In the genomic region with DNA sequence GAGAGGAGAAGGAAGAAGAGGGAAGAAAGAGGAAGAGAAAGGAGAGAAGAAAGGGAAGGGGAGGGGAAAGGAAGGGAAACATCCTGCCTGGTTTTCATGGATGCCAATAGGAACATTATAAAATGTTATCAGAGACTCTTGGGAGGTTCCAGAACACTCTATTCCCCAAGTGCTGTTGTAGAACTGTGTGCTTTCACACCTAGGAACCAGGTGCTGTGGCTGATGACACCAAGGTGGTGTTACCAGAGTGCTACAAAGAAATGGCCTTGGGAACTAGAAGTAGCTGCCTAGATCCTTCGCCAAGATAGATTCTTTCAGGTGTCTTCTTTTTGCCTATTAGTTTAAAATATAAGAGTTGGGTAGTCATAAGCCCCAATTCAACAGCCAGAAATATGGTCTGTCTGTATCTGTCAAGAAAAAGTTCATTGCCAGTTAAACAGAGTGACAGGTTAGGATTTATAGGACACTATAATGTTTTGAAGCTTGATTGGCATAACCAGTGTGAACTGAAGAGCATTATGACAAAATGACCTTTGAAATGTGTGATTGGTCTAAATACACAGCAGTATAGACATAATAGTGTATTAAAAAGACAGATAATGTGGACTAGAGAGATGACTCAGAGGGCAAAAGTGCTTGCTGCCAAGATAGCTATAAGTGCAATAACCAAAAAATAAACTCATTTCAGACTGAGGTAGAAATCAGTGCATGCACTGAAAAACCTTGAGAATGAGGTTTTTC, we compare ENCODE assay signal across 22 mouse cellular contexts. TPM values are rescaled to one million over a fixed set of nuclear protein-coding genes. Genes with fewer than 3 reads are reported as not detected.
"Had no signal": no experiment of that assay in that cellular context is flagged by ENCODE, and none has a peak within 500 bp of the region (broad histone marks: within the 10 kb centered on the region; RNA-seq: fewer than 3 reads in every experiment).

No protein-coding gene starts in this region.

- H3K4me3 ChIP-seq: limb, embryonic 12.5 days; limb, embryonic 15.5 days; megakaryocyte, embryonic 14.5 days; midbrain, embryonic 10.5 days; midbrain, embryonic 13.5 days; myocyte had no signal

- ATAC-seq: inflammation-experienced regulatory T-cells, adult 6 months; liver, postnatal 0 days; lung, postnatal 0 days; midbrain, embryonic 13.5 days; midbrain, embryonic 16.5 days had no signal

- DNase-seq: kidney, adult 2 months; kidney, postnatal 25 days; left cerebral cortex, postnatal 4 days; liver, postnatal 0 days; lung, embryonic 14.5 days; retina, postnatal 1 day; right cerebral cortex, postnatal 25 days; thymus, adult 18-20 months; thymus, postnatal 25 days had no signal

- H3K27ac ChIP-seq: kidney, postnatal 0 days; limb, embryonic 12.5 days; limb, embryonic 15.5 days; liver, embryonic 14.5 days; macrophage; midbrain, embryonic 10.5 days; midbrain, embryonic 13.5 days had no signal

- H3K4me2 ChIP-seq: limb, embryonic 12.5 days; limb, embryonic 15.5 days; liver, embryonic 11.5 days; lung, embryonic 14.5 days; midbrain, embryonic 13.5 days had no signal

- H3K9me3 ChIP-seq: limb, embryonic 12.5 days; limb, embryonic 15.5 days; megakaryocyte, embryonic 14.5 days; midbrain, embryonic 10.5 days; midbrain, embryonic 13.5 days had no signal

- H3K9ac ChIP-seq: limb, embryonic 12.5 days; limb, embryonic 15.5 days; liver, embryonic 14.5 days; liver, postnatal 0 days; lung, embryonic 14.5 days; midbrain, embryonic 13.5 days had no signal

- H3K27me3 ChIP-seq: limb, embryonic 12.5 days; limb, embryonic 15.5 days; megakaryocyte, embryonic 14.5 days; midbrain, embryonic 13.5 days had no signal

- H3K4me1 ChIP-seq: limb, embryonic 12.5 days; limb, embryonic 15.5 days; midbrain, embryonic 10.5 days; midbrain, embryonic 13.5 days had no signal

RNA-seq across cellular contexts. Expression of a gene that starts 56.9 kb away (rescaled TPM):
- polyA plus RNA-seq: inflammation-experienced regulatory T-cells, adult 6 months; macrophage had no signal
